Mouse (Mus musculus) MEL (cell line): ENCODE measurements around the gene Uggt1. TPM values are rescaled to one million over a fixed set of nuclear protein-coding genes. Genes with fewer than 3 reads are reported as not detected.

Source experiments
- DNase-seq: peaks from one replicate; pipeline ENCODE4 v3.0.0; 2011; ENCODE audit warnings: low read depth, low spot score
- H3K27ac ChIP-seq: 2 replicates; pipeline ENCODE4 v1.5.1; 2012; ENCODE audit warnings: low read depth, mild to moderate bottlenecking, control low read depth, low read length, moderate library complexity; ENCODE audit not compliant: control insufficient read depth
- H3K27me3 ChIP-seq, 2 experiments: fragments of 150-350 bp in 1 of 2; sonication (generic) in 1 of 2; 2 replicates each; pipeline ENCODE4 v1.6.1; 2012; ENCODE audit warnings: low read length in 2 of 2, mild to moderate bottlenecking in 2 of 2, improper control_type of control experiment in 1 of 2, moderate library complexity in 1 of 2; ENCODE audit not compliant: insufficient read depth in 2 of 2, control insufficient read depth in 1 of 2
- H3K36me3 ChIP-seq, 2 experiments: 2 replicates each; pipeline ENCODE4 v1.6.1; 2012 to 2014; ENCODE audit warnings: low read length in 2 of 2, improper control_type of control experiment in 1 of 2, inconsistent platforms in 1 of 2, mild to moderate bottlenecking in 1 of 2; ENCODE audit not compliant: insufficient read depth in 2 of 2, control insufficient read depth in 1 of 2
- H3K4me1 ChIP-seq, 2 experiments: fragments of 150-350 bp in 1 of 2; sonication (generic) in 1 of 2; 2 replicates each; pipeline ENCODE4 v1.6.1; 2012; ENCODE audit warnings: low read length in 2 of 2, improper control_type of control experiment in 1 of 2, mild to moderate bottlenecking in 1 of 2; ENCODE audit not compliant: insufficient read depth in 2 of 2, control insufficient read depth in 1 of 2
- H3K4me3 ChIP-seq, 2 experiments: fragments of 150-350 bp in 1 of 2; sonication (generic) in 1 of 2; 2 replicates each; pipeline ENCODE4 v1.5.1; 2012; ENCODE audit warnings: low read depth in 2 of 2, low read length in 2 of 2, mild to moderate bottlenecking in 2 of 2, moderate library complexity in 2 of 2, control low read depth in 1 of 2, improper control_type of control experiment in 1 of 2; ENCODE audit not compliant: control insufficient read depth in 1 of 2, insufficient read depth in 1 of 2
- H3K79me2 ChIP-seq: 2 replicates; pipeline ENCODE4 v1.6.1; 2012; ENCODE audit warnings: mild to moderate bottlenecking, low read length, moderate library complexity; ENCODE audit not compliant: control insufficient read depth, poor library complexity, insufficient read depth
- H3K9ac ChIP-seq: 2 replicates; pipeline ENCODE4 v1.6.1; 2012; ENCODE audit warnings: low read depth, mild to moderate bottlenecking, control low read depth, low read length, moderate library complexity; ENCODE audit not compliant: control insufficient read depth, poor library complexity, severe bottlenecking
- H3K9me3 ChIP-seq: fragments of 150-350 bp; sonication (generic); replicated peaks from 2 replicates; pipeline ENCODE4 v1.6.1; 2012; ENCODE audit warnings: mild to moderate bottlenecking, low read length, improper control_type of control experiment, moderate library complexity; ENCODE audit not compliant: insufficient read depth
- BHLHE40 ChIP-seq: IDR thresholded peaks from 2 replicates; pipeline ENCODE4 v1.6.1; 2012; ENCODE audit warnings: low read depth, mild to moderate bottlenecking, inconsistent platforms, low read length, improper control_type of control experiment, borderline replicate concordance
- CHD1 ChIP-seq: IDR thresholded peaks from 2 replicates; pipeline ENCODE4 v1.6.1; 2012; ENCODE audit warnings: low read depth, mild to moderate bottlenecking, inconsistent platforms, low read length, improper control_type of control experiment
- CTCF ChIP-seq, 3 experiments: IDR thresholded peaks in 2 of 3; conservative IDR thresholded peaks in 1 of 3; 2 replicates each; pipeline ENCODE4 v1.5.1; 2011 to 2012; ENCODE audit warnings: low read length in 3 of 3, low read depth in 2 of 3, mild to moderate bottlenecking in 2 of 3, improper control_type of control experiment in 1 of 3, inconsistent platforms in 1 of 3, mixed read lengths in 1 of 3, moderate library complexity in 1 of 3; ENCODE audit not compliant: control insufficient read depth in 1 of 3, insufficient read depth in 1 of 3, poor library complexity in 1 of 3, severe bottlenecking in 1 of 3
- E2F4 ChIP-seq: IDR thresholded peaks from 2 replicates; pipeline ENCODE4 v1.6.1; 2011; ENCODE audit warnings: low read depth, low read length, improper control_type of control experiment, borderline replicate concordance
- ELF1 ChIP-seq: IDR thresholded peaks from 2 replicates; pipeline ENCODE4 v1.6.1; 2014; ENCODE audit warnings: low read depth, mild to moderate bottlenecking, inconsistent platforms, low read length, improper control_type of control experiment, moderate library complexity
- EP300 ChIP-seq, 2 experiments: IDR thresholded peaks; 2 replicates each; pipeline ENCODE4 v1.6.1; 2011; ENCODE audit warnings: improper control_type of control experiment in 2 of 2, low read length in 2 of 2, low read depth in 1 of 2, mild to moderate bottlenecking in 1 of 2
- GATA1 ChIP-seq: IDR thresholded peaks from 2 replicates; pipeline ENCODE4 v1.6.1; 2011; ENCODE audit warnings: low read depth, low read length, improper control_type of control experiment
- JUND ChIP-seq: IDR thresholded peaks from 2 replicates; pipeline ENCODE4 v1.6.1; 2011; ENCODE audit warnings: low read depth, mild to moderate bottlenecking, improper control_type of control experiment, low read length
- KAT2A ChIP-seq: conservative IDR thresholded peaks from 2 replicates; pipeline ENCODE4 v1.6.1; 2012; ENCODE audit warnings: low read depth, low read length, improper control_type of control experiment, inconsistent platforms
- MAFK ChIP-seq: IDR thresholded peaks from 2 replicates; pipeline ENCODE4 v1.6.1; 2011; ENCODE audit warnings: low read depth, mild to moderate bottlenecking, low read length, improper control_type of control experiment, borderline replicate concordance
- MAX ChIP-seq: IDR thresholded peaks from 2 replicates; pipeline ENCODE4 v1.6.1; 2011; ENCODE audit warnings: low read length, improper control_type of control experiment
- MAZ ChIP-seq: IDR thresholded peaks from 2 replicates; pipeline ENCODE4 v1.6.1; 2012; ENCODE audit warnings: low read depth, mild to moderate bottlenecking, inconsistent platforms, low read length, improper control_type of control experiment
- MEF2A ChIP-seq: IDR thresholded peaks from 2 replicates; pipeline ENCODE4 v1.6.1; 2014; ENCODE audit warnings: low read depth, mild to moderate bottlenecking, inconsistent platforms, low read length, improper control_type of control experiment; ENCODE audit not compliant: poor library complexity, insufficient replicate concordance, severe bottlenecking; ENCODE audit errors: extremely low read depth
- MYB ChIP-seq: IDR thresholded peaks from 2 replicates; pipeline ENCODE4 v1.6.1; 2011; ENCODE audit warnings: mild to moderate bottlenecking, low read depth, low read length, improper control_type of control experiment
- MYC ChIP-seq: IDR thresholded peaks from 2 replicates; pipeline ENCODE4 v1.6.1; 2011; ENCODE audit warnings: low read depth, mild to moderate bottlenecking, low read length, improper control_type of control experiment, moderate library complexity
- POLR2A ChIP-seq, 2 experiments: IDR thresholded peaks; 2 replicates each; pipeline ENCODE4 v1.6.1; 2011 to 2012; ENCODE audit warnings: low read length in 2 of 2, mild to moderate bottlenecking in 2 of 2, control low read depth in 1 of 2, improper control_type of control experiment in 1 of 2, low read depth in 1 of 2, moderate library complexity in 1 of 2; ENCODE audit not compliant: control insufficient read depth in 1 of 2, insufficient read depth in 1 of 2, poor library complexity in 1 of 2
- POLR2AphosphoS2 ChIP-seq: IDR thresholded peaks from 2 replicates; pipeline ENCODE4 v1.6.1; 2011; ENCODE audit warnings: low read length, improper control_type of control experiment
- RCOR1 ChIP-seq: IDR thresholded peaks from 2 replicates; pipeline ENCODE4 v1.6.1; 2012; ENCODE audit warnings: low read depth, mild to moderate bottlenecking, inconsistent platforms, low read length, improper control_type of control experiment
- UBTF ChIP-seq: IDR thresholded peaks from 2 replicates; pipeline ENCODE4 v1.6.1; 2012; ENCODE audit warnings: low read depth, mild to moderate bottlenecking, inconsistent platforms, low read length, improper control_type of control experiment, moderate library complexity, borderline replicate concordance; ENCODE audit not compliant: insufficient read depth
- USF1 ChIP-seq: IDR thresholded peaks from 2 replicates; pipeline ENCODE4 v1.6.1; 2014; ENCODE audit warnings: low read depth, mild to moderate bottlenecking, inconsistent platforms, low read length, improper control_type of control experiment, moderate library complexity
- USF2 ChIP-seq, 2 experiments: IDR thresholded peaks; 2 replicates each; pipeline ENCODE4 v1.6.1; 2011 to 2012; ENCODE audit warnings: improper control_type of control experiment in 2 of 2, low read length in 2 of 2, borderline replicate concordance in 1 of 2, inconsistent platforms in 1 of 2, low read depth in 1 of 2, mild to moderate bottlenecking in 1 of 2; ENCODE audit not compliant: insufficient read depth in 1 of 2
- ZC3H11A ChIP-seq: IDR thresholded peaks from 2 replicates; pipeline ENCODE4 v1.6.1; 2012; ENCODE audit warnings: low read depth, mild to moderate bottlenecking, inconsistent platforms, low read length, improper control_type of control experiment
- ZMIZ1 ChIP-seq: IDR thresholded peaks from 2 replicates; pipeline ENCODE4 v1.6.1; 2012; ENCODE audit warnings: low read depth, mild to moderate bottlenecking, inconsistent platforms, low read length, improper control_type of control experiment, moderate library complexity
- polyA plus RNA-seq, 2 experiments: library from polyadenylated mRNA; stranded (reverse) in 1 of 2; unstranded in 1 of 2; fragments of >175 nt in 1 of 2; fragments of >200 nt in 1 of 2; gene quantifications; 2 replicates each; pipeline versions ENCODE4 v1.2.1 to v1.2.4; 2012; ENCODE audit warnings: low replicate concordance in 2 of 2, low read depth in 1 of 2; ENCODE audit not compliant: insufficient read length in 2 of 2, insufficient read depth in 1 of 2, missing spikeins in 1 of 2
- total RNA-seq: library from RNA; depleted of rRNA; stranded (reverse); fragments of 300-350 nt; gene quantifications from 2 replicates; pipeline ENCODE4 v1.2.3, GENCODE M21; 2012

The Uggt1 gene
- total and polyA plus RNA-seq, 3 experiments = 33.8 to 98.3 (median 47.9) TPM

DNA sequence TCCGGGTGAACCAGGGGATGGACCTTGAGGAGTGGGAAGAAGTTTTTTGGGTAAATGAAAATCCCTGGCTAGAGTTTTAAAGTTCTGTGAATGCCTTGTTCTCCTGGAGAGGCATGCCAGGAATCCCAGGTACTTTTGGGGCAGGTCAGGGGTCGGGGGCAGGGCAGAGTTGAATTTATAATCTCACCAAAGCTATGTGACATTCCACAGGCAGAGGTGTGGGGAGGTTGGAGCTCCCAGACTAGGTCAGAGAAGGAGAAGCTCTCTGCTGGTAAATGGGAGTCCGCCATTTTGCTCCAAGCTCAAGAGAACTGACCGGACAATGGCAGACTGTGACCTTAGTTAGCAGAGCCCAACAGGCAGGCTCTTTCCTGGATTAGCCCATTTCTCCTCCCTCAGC is 125.1 kb downstream of the Uggt1 start:
- no peaks in the 10 kb centered on the region for H3K79me2 ChIP-seq
- no peaks in the 10 kb centered on the region for H3K9me3 ChIP-seq
- DNase-seq = no peak
- H3K4me1 ChIP-seq = peaks cover 0 to 2% of the 10 kb centered on the region in 2 experiments; a peak in 1 of 4 replicates
- no peak overlapping the region for H3K9ac ChIP-seq
- no peak overlapping the region for H3K27ac ChIP-seq
- no peaks in the 10 kb centered on the region for H3K36me3 ChIP-seq
- TF ChIP-seq ELF1 (no peak), CTCF (IDR thresholded peaks at IDR 0.05 in 2 of 3, conservative IDR thresholded peaks at IDR 0.05 in 1 of 3; ENCODE audit: control insufficient read depth in 1 of 3, insufficient read depth in 1 of 3, low read depth in 2 of 3, low read length in 3 of 3, poor library complexity in 1 of 3, severe bottlenecking in 1 of 3) (no peak), UBTF (no peak), MYC (no peak), GATA1 (no peak), MAZ (no peak), USF2 (IDR thresholded peaks at IDR 0.05; ENCODE audit: borderline replicate concordance in 1 of 2, insufficient read depth in 1 of 2, low read depth in 1 of 2, low read length in 2 of 2) (no peak), CHD1 (no peak), JUND (no peak), MAX (no peak), POLR2AphosphoS2 (no peak), MEF2A (no peak), RCOR1 (no peak), POLR2A (IDR thresholded peaks at IDR 0.05; ENCODE audit: control insufficient read depth in 1 of 2, insufficient read depth in 1 of 2, low read depth in 1 of 2, low read length in 2 of 2, poor library complexity in 1 of 2) (no peak)
- H3K27me3 ChIP-seq = no peaks in the 10 kb centered on the region
- no peak overlapping the region for H3K4me3 ChIP-seq

DNA sequence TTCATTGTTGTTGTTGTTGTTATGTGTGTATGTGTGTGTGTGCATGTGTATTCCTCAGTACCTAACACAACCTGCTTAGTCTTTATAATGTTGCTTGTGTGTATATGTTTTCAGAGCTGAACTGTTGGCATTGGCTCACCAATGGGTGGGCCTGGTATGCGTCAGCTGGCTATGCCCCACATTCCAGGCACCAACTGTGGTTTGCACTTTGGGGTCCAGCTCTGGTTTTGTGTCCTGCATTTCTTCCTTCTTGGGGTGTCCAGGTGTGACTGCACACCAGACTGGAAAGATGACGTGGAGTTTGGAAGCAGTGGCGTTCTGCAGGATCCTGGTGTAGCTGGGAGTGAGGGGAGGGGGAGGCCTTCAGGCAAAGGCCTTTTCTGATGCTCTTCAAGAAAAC is 125.6 kb downstream of the Uggt1 start:
- no peak overlapping the region for H3K9ac ChIP-seq
- TF ChIP-seq E2F4 = no peak
- TF ChIP-seq MAFK = no peak
- TF ChIP-seq ZC3H11A = no peak
- TF ChIP-seq EP300 (IDR thresholded peaks at IDR 0.05; ENCODE audit: low read depth in 1 of 2, low read length in 2 of 2) = no peak
- no peak for TF ChIP-seq KAT2A
- TF ChIP-seq POLR2A (IDR thresholded peaks at IDR 0.05; ENCODE audit: control insufficient read depth in 1 of 2, insufficient read depth in 1 of 2, low read depth in 1 of 2, low read length in 2 of 2, poor library complexity in 1 of 2) = no peak
- TF ChIP-seq GATA1 = no peak
- no peak for TF ChIP-seq MYB
- no peak for TF ChIP-seq BHLHE40
- no peak for TF ChIP-seq USF1
- TF ChIP-seq UBTF = no peak
- TF ChIP-seq MEF2A = no peak
- no peak for TF ChIP-seq ZMIZ1
- TF ChIP-seq RCOR1 = no peak
- no peaks in the 10 kb centered on the region for H3K27me3 ChIP-seq
- H3K4me3 ChIP-seq = no peak overlapping the region
- H3K27ac ChIP-seq = no peak overlapping the region
- no peak for DNase-seq
- no peaks in the 10 kb centered on the region for H3K79me2 ChIP-seq
- H3K9me3 ChIP-seq = no peaks in the 10 kb centered on the region
- no peaks in the 10 kb centered on the region for H3K36me3 ChIP-seq
- H3K4me1 ChIP-seq = peaks cover 0 to 2% of the 10 kb centered on the region in 2 experiments; a peak in 1 of 4 replicates
